Mouse (Mus musculus): ENCODE measurements around the gene Prr23a1.

Gene Prr23a1

DNA sequence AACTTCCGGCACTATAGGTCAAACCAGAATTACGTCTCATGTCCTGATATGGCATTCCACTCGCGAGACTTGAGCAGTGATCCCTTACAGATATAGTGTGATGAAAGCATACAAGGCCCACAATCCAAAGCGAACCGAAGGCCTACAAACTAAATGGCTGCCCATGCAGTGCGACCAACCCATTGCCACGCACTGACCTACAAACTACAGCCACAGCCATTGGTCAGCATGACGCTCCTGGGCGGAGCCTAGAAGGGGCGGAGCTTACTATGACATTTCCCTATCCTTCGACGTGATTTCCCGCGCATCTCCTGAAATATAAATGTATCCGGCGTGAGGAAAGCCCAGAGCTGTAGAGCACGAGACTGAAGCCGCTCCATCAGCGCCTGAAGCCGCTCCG, at the start of gene Prr23a1:
TSS of gene Prr23a1 (plus strand) at position 387 of the 400 bp plus-strand sequence.
- DNase-seq (ENCODE audit: low read depth, low spot score) = no peak

DNA sequence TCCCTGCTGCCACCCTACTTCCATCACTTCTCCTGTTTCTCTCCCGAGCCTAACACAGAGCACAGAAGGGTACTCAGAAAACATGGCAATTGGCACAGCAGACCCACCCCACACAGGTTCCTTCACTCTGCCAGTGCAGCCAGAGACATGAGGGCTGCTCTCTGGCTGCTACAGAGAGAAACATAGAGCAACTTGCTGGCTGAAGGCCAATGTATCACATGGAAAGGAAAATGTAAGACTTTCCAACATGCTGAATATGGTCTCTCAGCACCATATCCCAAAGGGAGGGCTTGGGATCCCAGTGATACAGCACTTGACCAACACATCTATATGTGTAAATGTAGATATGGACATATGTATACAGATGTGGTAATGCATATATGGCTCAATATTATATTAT, 43.3 kb upstream of the Prr23a1 start:
- DNase-seq (ENCODE audit: low read depth, low spot score) = no peak

DNA sequence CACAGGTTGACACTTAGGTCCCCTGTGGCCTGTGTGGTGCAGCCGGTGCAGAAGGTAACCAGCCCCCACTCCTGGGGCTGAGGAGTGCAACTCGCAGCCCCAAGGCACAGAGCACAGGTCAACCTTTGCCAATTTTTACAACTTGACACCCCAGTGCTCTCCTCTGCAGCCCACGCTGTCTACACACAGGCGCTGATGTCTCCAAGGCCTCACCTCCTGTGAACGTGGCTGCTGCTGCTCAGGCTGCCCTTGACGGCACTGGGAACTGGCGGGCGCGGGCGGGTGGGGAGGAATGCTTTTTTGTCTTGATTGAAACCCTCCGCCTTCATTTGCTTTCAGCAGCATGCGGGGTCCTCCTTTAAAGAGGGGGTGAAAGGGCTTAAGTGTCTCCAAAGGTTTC, 38.3 kb upstream of the Prr23a1 start:
- no peak for DNase-seq (ENCODE audit: low read depth, low spot score)

DNA sequence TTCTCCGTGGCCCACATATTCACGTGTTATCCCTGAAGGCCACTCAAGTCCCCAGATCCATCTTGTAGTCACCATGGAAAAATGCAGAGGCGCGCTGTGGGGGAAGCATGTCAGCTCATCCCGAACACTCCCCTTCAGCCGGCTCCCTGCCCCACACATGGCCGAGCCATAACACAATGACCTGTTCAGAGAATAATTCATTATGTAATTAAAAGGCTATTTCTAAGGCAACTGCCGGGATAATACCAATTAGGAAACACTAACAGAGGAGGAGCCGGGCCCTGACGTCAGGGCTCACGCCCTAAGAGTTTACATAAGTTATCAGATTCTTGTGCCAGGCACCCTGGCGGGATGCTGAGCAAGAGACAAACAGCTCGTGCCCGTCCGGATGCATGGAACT, 36.8 kb upstream of the Prr23a1 start:
- no peak for DNase-seq (ENCODE audit: low read depth, low spot score)

DNA sequence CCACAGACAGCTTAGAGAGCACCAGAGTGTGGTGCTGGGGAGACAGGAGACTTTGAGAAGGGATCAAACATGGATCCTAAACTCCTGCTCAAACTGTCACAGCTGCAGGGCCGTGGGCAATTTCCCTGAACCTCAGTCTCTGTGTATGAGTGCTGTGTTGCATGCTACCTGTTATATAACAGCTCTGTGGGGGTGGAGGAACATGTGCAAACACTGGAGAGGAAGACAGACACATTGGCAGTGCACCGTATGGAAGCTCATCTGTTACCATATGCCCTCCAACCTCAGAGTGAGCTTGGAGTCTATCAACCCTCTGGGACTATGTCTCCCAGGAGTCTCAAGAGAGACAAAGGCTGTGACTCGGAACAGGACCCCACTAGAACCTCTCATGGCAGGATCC, 36.4 kb upstream of the Prr23a1 start:
- no peak for DNase-seq (ENCODE audit: low read depth, low spot score)

DNA sequence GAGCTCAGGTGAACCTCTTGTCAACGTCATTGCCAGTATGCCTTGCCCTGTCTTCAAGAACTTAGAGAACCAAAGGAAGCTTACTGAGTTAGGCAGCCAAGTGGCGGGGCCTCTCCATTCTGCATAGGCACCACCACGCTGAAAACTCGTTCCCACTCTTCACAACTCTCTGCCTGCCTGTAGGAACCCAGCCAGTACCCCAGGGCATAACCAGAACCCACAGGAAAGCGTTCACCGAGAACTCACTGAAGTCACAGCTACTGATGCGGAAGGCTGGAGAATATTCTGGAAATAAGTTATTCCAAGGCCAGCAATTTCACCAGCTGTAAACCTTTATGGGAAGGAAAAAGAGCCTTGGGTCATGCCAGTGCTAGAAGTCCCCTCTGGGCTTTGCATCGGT, 34.7 kb upstream of the Prr23a1 start:
- no peak for DNase-seq (ENCODE audit: low read depth, low spot score)

DNA sequence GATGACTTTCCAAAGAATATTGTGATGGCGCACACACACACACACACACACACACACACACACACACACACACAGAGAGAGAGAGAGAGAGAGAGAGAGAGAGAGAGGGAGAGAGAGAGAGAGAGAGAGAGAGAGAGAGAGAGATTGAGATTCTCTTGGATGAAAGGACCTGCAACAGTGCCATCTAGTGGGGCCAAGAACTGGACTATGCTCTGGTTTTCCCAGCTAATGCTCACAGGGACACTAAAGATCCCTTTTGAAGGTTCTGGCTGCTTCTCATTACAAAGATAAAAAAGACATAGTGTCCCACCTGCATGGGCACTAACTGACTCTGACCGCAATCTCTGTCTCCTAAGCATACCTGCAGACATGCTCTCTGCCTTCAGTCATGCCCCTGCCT, 32.8 kb upstream of the Prr23a1 start:
- peak; percentile 52 for DNase-seq (ENCODE audit: low read depth, low spot score)

DNA sequence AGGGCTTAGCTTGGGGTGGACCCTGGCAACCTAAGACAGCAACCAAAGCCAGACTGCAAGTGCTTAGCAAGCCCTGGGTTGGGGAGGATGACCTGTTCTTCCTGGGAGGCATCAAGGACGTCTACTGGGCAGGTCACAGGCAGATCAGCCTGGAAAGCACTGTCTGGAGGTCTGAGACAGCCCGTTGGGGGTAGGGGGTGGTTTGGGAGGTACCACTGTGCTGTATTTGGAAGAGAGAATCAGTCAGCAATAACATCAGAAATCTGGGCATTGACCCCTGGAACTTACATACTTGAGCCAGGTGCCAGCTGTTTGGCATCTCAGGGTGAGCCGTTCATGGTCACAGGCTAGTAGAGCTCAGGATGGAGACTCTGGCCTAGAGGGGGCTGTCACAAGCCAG, 26.2 kb upstream of the Prr23a1 start:
- no peak for DNase-seq (ENCODE audit: low read depth, low spot score)

DNA sequence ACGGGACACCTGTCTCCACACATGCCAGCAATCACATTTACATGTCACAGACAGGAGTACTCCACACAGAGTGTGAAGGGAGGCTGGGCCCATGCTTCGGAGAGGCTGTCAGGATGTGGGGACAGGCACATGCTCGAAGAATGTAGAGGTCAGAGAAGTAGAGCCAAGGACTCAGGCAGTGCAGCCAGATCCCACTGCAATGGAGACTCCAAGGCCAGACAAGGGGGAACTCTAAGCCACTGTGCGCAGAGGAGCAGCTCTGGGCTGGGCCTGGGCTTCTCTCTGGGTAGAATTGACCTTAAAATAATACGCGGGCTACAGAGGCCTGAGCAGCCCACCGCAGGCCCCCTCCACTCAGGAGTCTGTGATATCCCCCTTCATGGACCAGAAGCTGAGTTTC, 24.7 kb upstream of the Prr23a1 start:
- no peak for DNase-seq (ENCODE audit: low read depth, low spot score)

DNA sequence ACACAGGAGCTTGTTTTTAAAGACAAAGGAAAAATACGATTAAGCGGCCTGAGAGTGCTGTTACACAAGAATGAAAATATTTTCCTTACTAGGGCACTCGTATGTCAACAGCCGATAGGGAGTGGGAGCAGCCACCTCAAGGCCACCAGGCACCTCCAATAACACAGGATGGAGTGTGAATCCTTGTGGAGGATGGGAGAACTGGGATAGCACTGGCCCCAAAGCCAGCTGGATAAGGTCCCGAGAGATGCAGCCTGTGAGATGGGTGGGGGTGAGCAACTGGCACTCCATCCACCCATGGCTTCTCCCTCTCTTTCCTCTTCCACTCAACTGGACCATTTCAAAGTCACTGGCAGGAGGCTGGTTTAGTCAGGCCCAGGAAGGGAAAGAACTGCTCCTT, 23.3 kb upstream of the Prr23a1 start:
- DNase-seq (ENCODE audit: low read depth, low spot score) = no peak

DNA sequence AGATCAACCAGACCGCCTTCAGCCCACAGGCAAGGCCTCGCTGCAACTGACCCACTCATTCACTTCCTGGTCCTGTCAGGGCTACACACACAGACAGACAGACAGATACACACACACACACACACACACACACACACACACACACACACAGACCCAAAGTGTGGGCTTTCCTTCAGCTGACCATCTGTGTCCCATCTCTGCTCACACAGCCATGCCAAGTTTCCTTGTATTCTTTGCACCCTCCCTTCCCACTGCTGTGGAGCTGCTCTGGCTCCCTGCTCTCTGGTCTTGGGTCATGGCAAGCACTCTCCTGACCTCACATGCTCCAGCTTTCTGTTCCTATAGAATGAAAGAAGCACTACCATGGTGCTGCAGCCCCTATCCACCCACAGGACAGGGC, 22.8 kb upstream of the Prr23a1 start:
- no peak for DNase-seq (ENCODE audit: low read depth, low spot score)

DNA sequence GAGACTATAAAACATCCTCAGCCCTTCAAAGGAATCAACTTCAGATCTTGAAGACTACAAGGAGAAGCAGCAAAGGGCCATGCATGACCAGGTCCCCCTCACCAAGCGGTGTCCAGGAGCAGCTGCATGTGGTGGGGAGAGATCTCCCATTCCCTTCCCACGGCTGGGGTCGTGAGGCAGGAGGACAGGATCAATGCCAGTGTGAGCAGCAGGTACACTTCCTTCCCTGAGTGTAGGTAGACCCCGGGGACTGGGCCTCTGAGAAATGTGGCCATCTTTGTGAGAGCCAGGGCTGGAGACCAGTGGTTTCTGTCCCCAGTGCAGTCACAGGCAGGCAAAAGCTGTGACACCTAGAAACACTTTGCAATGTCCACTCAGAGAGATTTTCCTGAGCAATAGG, 21.8 kb upstream of the Prr23a1 start:
- no peak for DNase-seq (ENCODE audit: low read depth, low spot score)

DNA sequence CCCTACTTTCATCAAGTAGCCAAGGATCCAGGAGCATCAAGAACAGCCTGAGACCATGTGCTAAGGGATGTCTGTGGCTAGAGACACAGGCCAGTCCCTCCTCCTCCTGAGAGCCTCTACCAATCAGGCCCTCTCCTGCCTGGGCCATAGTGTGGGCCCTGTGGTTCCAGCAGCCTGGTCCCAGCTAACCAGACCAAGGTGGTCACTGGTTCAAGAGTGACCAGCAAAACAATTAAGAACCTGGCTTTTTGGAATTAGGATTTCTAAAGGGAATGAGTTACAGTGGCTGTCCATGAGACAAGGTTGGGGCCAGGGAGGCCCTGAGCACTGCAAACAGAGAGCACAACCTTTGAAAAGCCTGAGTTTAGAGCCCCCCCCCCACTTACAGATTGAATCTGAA, 21.2 kb upstream of the Prr23a1 start:
- DNase-seq (ENCODE audit: low read depth, low spot score) = no peak

DNA sequence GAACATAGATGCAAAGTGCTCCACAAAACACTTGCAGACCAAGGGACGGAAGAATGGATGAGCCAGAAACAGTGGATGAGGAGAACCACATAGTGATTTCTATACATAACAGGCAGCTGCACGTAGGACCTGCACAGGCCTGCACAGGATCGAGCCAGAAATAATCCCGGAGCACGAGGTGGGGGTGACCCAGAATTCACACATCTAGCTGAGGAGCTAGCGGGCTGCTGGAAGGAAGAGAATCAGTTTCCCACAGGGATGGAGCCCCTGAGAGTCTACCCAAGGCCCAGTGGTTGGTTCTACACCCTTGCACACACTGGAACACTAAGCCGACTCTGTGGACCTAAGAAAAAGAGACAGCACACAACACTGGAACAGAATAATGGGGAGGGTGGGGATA, 18.5 kb upstream of the Prr23a1 start:
- no peak for DNase-seq (ENCODE audit: low read depth, low spot score)

DNA sequence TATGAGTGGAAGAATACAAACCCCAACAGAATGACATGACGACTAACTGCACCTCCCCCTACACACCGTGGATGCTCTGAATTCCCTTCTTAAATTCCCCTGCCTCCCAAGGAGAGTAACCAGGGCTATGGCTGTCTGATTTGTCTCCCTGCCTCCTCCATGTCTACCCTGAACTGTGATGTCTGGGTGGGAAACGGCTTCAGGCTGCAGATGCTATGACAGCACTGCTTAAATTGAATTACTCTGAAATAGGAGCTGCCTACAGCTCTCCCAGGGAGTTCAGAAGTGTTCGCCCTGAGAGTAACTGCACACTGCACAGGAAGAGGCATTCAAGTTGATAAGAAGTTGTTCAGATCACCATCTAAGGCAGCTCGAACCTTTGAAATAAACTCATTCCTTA, 12.8 kb upstream of the Prr23a1 start:
- DNase-seq (ENCODE audit: low read depth, low spot score) = no peak

DNA sequence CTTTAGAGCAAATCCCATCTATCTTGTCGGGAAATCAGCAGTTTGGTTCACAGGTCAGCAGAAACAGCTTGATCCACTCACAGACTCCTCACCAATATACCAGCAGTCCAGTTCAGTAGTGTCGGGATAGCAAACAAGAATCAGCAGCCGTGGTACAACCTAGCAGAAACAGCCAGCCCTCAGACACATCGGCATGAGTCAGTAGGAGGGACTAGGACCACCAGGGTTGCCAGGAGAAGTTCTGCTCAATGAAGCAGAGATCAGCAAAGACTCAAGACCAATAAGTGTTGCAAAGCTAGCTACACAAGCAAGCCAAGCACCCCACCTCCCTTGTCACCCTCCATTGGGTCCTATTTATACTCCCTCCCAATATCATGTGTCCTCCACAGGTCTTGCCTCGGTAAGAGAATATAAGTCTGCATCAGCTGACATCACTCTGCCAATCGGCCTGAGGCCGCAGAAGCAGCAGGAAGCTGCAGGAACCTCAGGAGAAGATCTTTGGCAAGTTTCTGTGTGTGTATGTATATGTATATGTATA, 4.7 kb upstream of the Prr23a1 start:
- DNase-seq (ENCODE audit: low read depth, low spot score) = no peak

DNA sequence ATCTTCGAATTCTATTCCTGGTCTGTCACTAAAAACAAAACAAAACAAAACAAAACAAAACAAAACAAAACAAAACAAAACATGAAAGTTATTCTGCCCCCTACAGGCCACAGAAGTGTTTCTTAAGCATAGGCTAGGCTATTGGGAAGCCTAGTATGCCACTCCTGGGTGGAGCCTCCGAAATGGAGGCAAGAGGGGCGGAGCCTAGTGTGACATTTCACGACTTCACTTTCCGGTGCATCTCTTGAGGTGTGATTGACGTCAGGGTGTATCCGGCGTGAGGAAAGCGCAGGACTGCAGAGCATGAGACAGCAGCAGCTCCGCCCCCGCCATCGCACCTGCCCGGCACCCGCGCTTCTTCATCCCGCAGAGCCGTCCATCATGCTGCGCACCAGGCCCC, 13.9 kb downstream of the Prr23a1 start, which contains the start of gene Prr23a2:
TSS of gene Prr23a2 (plus strand) at position 285 of the 400 bp plus-strand sequence.
- no peak for DNase-seq (ENCODE audit: low read depth, low spot score)

DNA sequence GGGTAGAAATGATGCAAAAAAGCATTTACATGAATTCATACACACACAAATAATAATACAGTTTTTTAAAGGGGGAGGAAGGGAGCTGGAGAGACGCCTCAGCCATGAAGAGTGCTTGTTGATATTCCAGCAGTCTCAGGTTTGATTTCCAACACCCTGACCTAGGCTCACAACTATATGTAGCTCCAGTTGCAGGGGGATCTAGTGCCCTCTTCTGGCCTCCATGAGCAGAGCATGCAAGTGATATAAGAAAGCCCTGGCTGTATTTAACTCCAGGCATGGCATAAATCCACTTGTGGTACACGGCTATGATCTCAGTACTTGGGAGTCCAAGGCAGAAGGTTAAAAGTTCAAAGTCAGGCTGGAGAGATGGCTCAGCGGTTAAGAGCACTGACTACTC, 21.2 kb downstream of the Prr23a1 start:
- peak; percentile 11 for DNase-seq (ENCODE audit: low read depth, low spot score)

DNA sequence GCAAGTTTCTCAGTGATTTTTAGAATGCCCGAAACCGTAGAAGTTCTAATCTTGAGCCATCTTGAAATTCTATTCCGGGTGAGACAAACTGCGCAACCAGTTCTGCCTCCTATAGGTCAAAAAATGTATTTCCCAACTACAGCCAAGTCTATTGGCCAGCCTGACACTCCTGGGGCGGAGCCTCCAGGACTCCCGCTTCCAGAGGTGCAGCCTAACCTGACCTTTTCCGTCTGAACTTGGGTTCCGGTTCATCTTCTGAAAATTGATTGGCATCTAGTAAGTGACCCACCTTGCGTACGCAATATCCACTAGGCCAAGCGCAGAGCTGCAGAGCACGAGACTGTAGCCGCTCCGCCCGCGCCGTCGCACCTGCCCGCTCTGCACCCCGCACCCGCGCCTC, 22.3 kb downstream of the Prr23a1 start, which contains the start of gene Prr23a3:
TSS of gene Prr23a3 (plus strand) at position 197 of the 400 bp plus-strand sequence.
- DNase-seq (ENCODE audit: low read depth, low spot score) = no peak
